Mouse (Mus musculus) common myeloid progenitor, adult 5-6 weeks (primary cell): ENCODE results near the gene Dctn1. TPM values are rescaled to one million over a fixed set of nuclear protein-coding genes. Genes with fewer than 3 reads are reported as not detected.
"Not testable (repeated sequence)": the region's sequence is repeated elsewhere in the genome, so short reads cannot be mapped to it uniquely, and the experiment has no call there.

Experiments
- ATAC-seq: replicated peaks from 2 replicates; pipeline ENCODE4 v1.8.0; 2016; ENCODE audit warnings: low read depth, mild to moderate bottlenecking, moderate TSS enrichment, inconsistent platforms; ENCODE audit not compliant: poor library complexity, severe bottlenecking
- total RNA-seq: library from RNA; stranded (forward); fragments of 200-1000, 187-1606 nt; gene quantifications from 2 replicates; pipeline ENCODE4 v1.2.3, GENCODE M21; 2017

Dctn1 gene
- total RNA-seq, 1 experiment from 2014 or later = 52.2 TPM

- no peak for ATAC-seq
These were observed 30.1 kb upstream of the Dctn1 start for GRCm38 (mm10) chr6:83135571-83136161.

- ATAC-seq = no peak
These were observed 29.3 kb upstream of the Dctn1 start for GRCm38 (mm10) chr6:83136291-83136880.

- peak; percentile 23 for ATAC-seq
These were observed 28.7 kb upstream of the Dctn1 start for GRCm38 (mm10) chr6:83136881-83137575.

- peak; percentile 36 for ATAC-seq
These were observed 28.2 kb upstream of the Dctn1 start for GRCm38 (mm10) chr6:83137576-83137950.

GRCm38 (mm10) chr6:83138056-83138455 lies 27.7 kb upstream of the Dctn1 start:
- peak; percentile 44 for ATAC-seq

GRCm38 (mm10) chr6:83140044-83140443 lies 25.7 kb upstream of the Dctn1 start:
- ATAC-seq = no peak

GRCm38 (mm10) chr6:83141636-83142035 lies 24.1 kb upstream of the Dctn1 start:
- no peak for ATAC-seq

GRCm38 (mm10) chr6:83142211-83142731 lies 23.4 kb upstream of the Dctn1 start:
- no peak for ATAC-seq

GRCm38 (mm10) chr6:83142886-83143285 lies 22.8 kb upstream of the Dctn1 start:
- no peak for ATAC-seq

GRCm38 (mm10) chr6:83145209-83145608 lies 20.5 kb upstream of the Dctn1 start:
- ATAC-seq = no peak

- ATAC-seq = no peak
These were observed 19.9 kb upstream of the Dctn1 start for GRCm38 (mm10) chr6:83145805-83146204.

- no peak for ATAC-seq
These were observed 18.4 kb upstream of the Dctn1 start for GRCm38 (mm10) chr6:83147280-83147679.

GRCm38 (mm10) chr6:83151721-83152120 lies 14.0 kb upstream of the Dctn1 start:
- ATAC-seq = no peak

- ATAC-seq = no peak
These were observed 12.7 kb upstream of the Dctn1 start for GRCm38 (mm10) chr6:83153038-83153437.

GRCm38 (mm10) chr6:83153485-83153884 lies 12.2 kb upstream of the Dctn1 start:
- ATAC-seq = no peak

GRCm38 (mm10) chr6:83155552-83156238 lies 10.0 kb upstream of the Dctn1 start:
- 0 out of 2 replicates have a peak, but pooled peaks have one; percentile 19 for ATAC-seq

GRCm38 (mm10) chr6:83156259-83156684 lies 9.4 kb upstream of the Dctn1 start, which contains the start of the genes Wdr54 and 1700003E16Rik:
Gene Wdr54 (minus strand): TSS chr6:83156397.
Gene 1700003E16Rik (plus strand): TSS chr6:83156404.
- ATAC-seq = peak; percentile 77

- not testable (repeated sequence) for ATAC-seq
These were observed 6.3 kb upstream of the Dctn1 start for GRCm38 (mm10) chr6:83159456-83159855.

GRCm38 (mm10) chr6:83161442-83161841 lies 4.3 kb upstream of the Dctn1 start:
- ATAC-seq = no peak

- ATAC-seq = no peak
These were observed 3.6 kb upstream of the Dctn1 start for GRCm38 (mm10) chr6:83161921-83162641.
